Mouse (Mus musculus): ENCODE results near the gene Zfp366.

GRCm38 (mm10) chr13:99254215-99254614 is 69.6 kb downstream of the Zfp366 start:
- TF ChIP-seq POLR2A (IDR thresholded peaks at IDR 0.05; ENCODE audit: insufficient read length, low read depth), result no peak
- TF ChIP-seq SRF (IDR thresholded peaks at IDR 0.05; ENCODE audit: control insufficient read depth, insufficient read length, low read depth), result no peak
- no peak for TF ChIP-seq USF1 (IDR thresholded peaks at IDR 0.05; ENCODE audit: low read depth)
- no peak for TF ChIP-seq CEBPB (IDR thresholded peaks at IDR 0.05; ENCODE audit: insufficient read depth, poor library complexity, severe bottlenecking)
